Mouse (Mus musculus): ENCODE results near the gene Actl6a. TPM values are rescaled to one million over a fixed set of nuclear protein-coding genes. Genes with fewer than 3 reads are reported as not detected.

The Actl6a gene
- total and polyA plus RNA-seq, 3 experiments = 17.5 to 122 (median 63.0) TPM

GRCm38 (mm10) chr3:32718271-32718670 is 12.2 kb downstream of the Actl6a start:
- TF ChIP-seq CTCF (IDR thresholded peaks at IDR 0.05; ENCODE audit: low read depth, low read length) = no peak
- TF ChIP-seq TAL1 (conservative IDR thresholded peaks at IDR 0.05; ENCODE audit: low read depth, low read length) = no peak
- ATAC-seq (ENCODE audit: extremely low read depth, insufficient number of reproducible peaks, low FRiP score, poor library complexity, severe bottlenecking) (no peak), DNase-seq (ENCODE audit: low spot score) (no peak)
- Histone ChIP-seq H3K4me3 (ENCODE audit: low read depth, low read length) (no peak overlapping the region), H3K9me3 (replicated peaks) (no peaks in the 10 kb centered on the region), H3K4me1 (ENCODE audit: insufficient read depth, low read depth, low read length) (peaks cover 1% of the 10 kb centered on the region; the same call in 1 of the 2 replicates), H3K36me3 (replicated peaks) (peaks cover 93% of the 10 kb centered on the region), H3K27me3 (ENCODE audit: insufficient read depth, low read length) (no peaks in the 10 kb centered on the region)

GRCm38 (mm10) chr3:32724191-32724590 is 18.1 kb downstream of the Actl6a start:
- Histone ChIP-seq H3K9me3 (replicated peaks) (no peaks in the 10 kb centered on the region), H3K4me1 (ENCODE audit: insufficient read depth, low read depth, low read length) (no peaks in the 10 kb centered on the region), H3K4me3 (ENCODE audit: low read depth, low read length) (no peak overlapping the region), H3K27me3 (ENCODE audit: insufficient read depth, low read length) (no peaks in the 10 kb centered on the region), H3K36me3 (replicated peaks) (peaks cover 94% of the 10 kb centered on the region)
- no peak for DNase-seq (ENCODE audit: low spot score)
- TF ChIP-seq TAL1 (conservative IDR thresholded peaks at IDR 0.05; ENCODE audit: low read depth, low read length) (no peak), CTCF (IDR thresholded peaks at IDR 0.05; ENCODE audit: low read depth, low read length) (no peak), GATA2 (IDR thresholded peaks at IDR 0.05; ENCODE audit: borderline replicate concordance, low read depth, low read length) (no peak), POLR2AphosphoS5 (IDR thresholded peaks at IDR 0.05; ENCODE audit: insufficient replicate concordance, low read depth, low read length) (no peak), GATA1 (IDR thresholded peaks at IDR 0.05; ENCODE audit: borderline replicate concordance, low read length) (no peak)
- no peak for ATAC-seq (ENCODE audit: extremely low read depth, insufficient number of reproducible peaks, low FRiP score, poor library complexity, severe bottlenecking)

- ATAC-seq (ENCODE audit: extremely low read depth, insufficient number of reproducible peaks, low FRiP score, poor library complexity, severe bottlenecking) (no peak), DNase-seq (ENCODE audit: low spot score) (no peak)
- H3K36me3 ChIP-seq (replicated peaks) = peaks cover 93% of the 10 kb centered on the region
- H3K9me3 ChIP-seq (replicated peaks) = no peaks in the 10 kb centered on the region
- no peaks in the 10 kb centered on the region for H3K27me3 ChIP-seq (ENCODE audit: insufficient read depth, low read length)
- TF ChIP-seq GATA1 (IDR thresholded peaks at IDR 0.05; ENCODE audit: borderline replicate concordance, low read length) (no peak), POLR2AphosphoS5 (IDR thresholded peaks at IDR 0.05; ENCODE audit: insufficient replicate concordance, low read depth, low read length) (no peak), TAL1 (conservative IDR thresholded peaks at IDR 0.05; ENCODE audit: low read depth, low read length) (no peak), CTCF (IDR thresholded peaks at IDR 0.05; ENCODE audit: low read depth, low read length) (no peak), GATA2 (IDR thresholded peaks at IDR 0.05; ENCODE audit: borderline replicate concordance, low read depth, low read length) (no peak)
- H3K4me3 ChIP-seq (ENCODE audit: low read depth, low read length) = no peak overlapping the region
- 0 out of 2 replicates have a peak, but pooled peaks cover 3% of the 10 kb centered on the region for H3K4me1 ChIP-seq (ENCODE audit: insufficient read depth, low read depth, low read length)
Measured at GRCm38 (mm10) chr3:32725951-32726350, 19.9 kb downstream of the Actl6a start.

- H3K36me3 ChIP-seq (replicated peaks) = peaks cover 93% of the 10 kb centered on the region
- ATAC-seq (ENCODE audit: extremely low read depth, insufficient number of reproducible peaks, low FRiP score, poor library complexity, severe bottlenecking) = no peak; the same call in 1 of the 2 replicates
Measured at GRCm38 (mm10) chr3:32727861-32728260, 21.8 kb downstream of the Actl6a start.

GRCm38 (mm10) chr3:32736244-32737171 is 30.4 kb downstream of the Actl6a start, which contains the start of gene Ndufb5:
Gene Ndufb5, plus strand, starts transcription at chr3:32736990.
- DNase-seq (ENCODE audit: low spot score) (peak; percentile 86), ATAC-seq (ENCODE audit: extremely low read depth, insufficient number of reproducible peaks, low FRiP score, poor library complexity, severe bottlenecking) (peak; percentile 92)
- Histone ChIP-seq H3K4me3 (ENCODE audit: low read depth, low read length) (peak within 1 kb of the TSS; percentile 95), H3K4me1 (ENCODE audit: insufficient read depth, low read depth, low read length) (peaks cover 34% of the 10 kb centered on the region), H3K9me3 (replicated peaks) (no peaks in the 10 kb centered on the region), H3K36me3 (replicated peaks) (peaks cover 63% of the 10 kb centered on the region), H3K27me3 (ENCODE audit: insufficient read depth, low read length) (no peaks in the 10 kb centered on the region)
- TF ChIP-seq CTCF (IDR thresholded peaks at IDR 0.05; ENCODE audit: low read depth, low read length) (no peak), GATA1 (IDR thresholded peaks at IDR 0.05; ENCODE audit: borderline replicate concordance, low read length) (no peak), POLR2AphosphoS5 (IDR thresholded peaks at IDR 0.05; ENCODE audit: insufficient replicate concordance, low read depth, low read length) (no peak), TAL1 (conservative IDR thresholded peaks at IDR 0.05; ENCODE audit: low read depth, low read length) (no peak), GATA2 (IDR thresholded peaks at IDR 0.05; ENCODE audit: borderline replicate concordance, low read depth, low read length) (no peak)

More at GRCm38 (mm10) chr3:32727861-32728260, 21.8 kb downstream of the Actl6a start:
- H3K4me1 ChIP-seq (ENCODE audit: insufficient read depth, low read depth, low read length) = 0 out of 2 replicates have a peak, but pooled peaks cover 3% of the 10 kb centered on the region
- no peak overlapping the region for H3K4me3 ChIP-seq (ENCODE audit: low read depth, low read length)
- no peak for DNase-seq (ENCODE audit: low spot score)
- no peaks in the 10 kb centered on the region for H3K27me3 ChIP-seq (ENCODE audit: insufficient read depth, low read length)
- no peaks in the 10 kb centered on the region for H3K9me3 ChIP-seq (replicated peaks)
- TF ChIP-seq GATA1 (IDR thresholded peaks at IDR 0.05; ENCODE audit: borderline replicate concordance, low read length) (no peak), POLR2AphosphoS5 (IDR thresholded peaks at IDR 0.05; ENCODE audit: insufficient replicate concordance, low read depth, low read length) (no peak), GATA2 (IDR thresholded peaks at IDR 0.05; ENCODE audit: borderline replicate concordance, low read depth, low read length) (no peak), TAL1 (conservative IDR thresholded peaks at IDR 0.05; ENCODE audit: low read depth, low read length) (no peak), CTCF (IDR thresholded peaks at IDR 0.05; ENCODE audit: low read depth, low read length) (no peak)

- peak; percentile 23 for DNase-seq (ENCODE audit: low spot score)
- no peaks in the 10 kb centered on the region for H3K27me3 ChIP-seq (ENCODE audit: insufficient read depth, low read length)
- H3K4me3 ChIP-seq (ENCODE audit: low read depth, low read length) = peak within 1 kb of the TSS; percentile 95
- H3K9me3 ChIP-seq (replicated peaks) = no peaks in the 10 kb centered on the region
- no peak for ATAC-seq (ENCODE audit: extremely low read depth, insufficient number of reproducible peaks, low FRiP score, poor library complexity, severe bottlenecking)
- no peak for TF ChIP-seq GATA1 (IDR thresholded peaks at IDR 0.05; ENCODE audit: borderline replicate concordance, low read length)
- TF ChIP-seq GATA2 (IDR thresholded peaks at IDR 0.05; ENCODE audit: borderline replicate concordance, low read depth, low read length) = no peak
- TF ChIP-seq CTCF (IDR thresholded peaks at IDR 0.05; ENCODE audit: low read depth, low read length) = no peak
- TF ChIP-seq POLR2AphosphoS5 (IDR thresholded peaks at IDR 0.05; ENCODE audit: insufficient replicate concordance, low read depth, low read length) = no peak
- no peak for TF ChIP-seq TAL1 (conservative IDR thresholded peaks at IDR 0.05; ENCODE audit: low read depth, low read length)
- peaks cover 63% of the 10 kb centered on the region for H3K36me3 ChIP-seq (replicated peaks)
- peaks cover 35% of the 10 kb centered on the region for H3K4me1 ChIP-seq (ENCODE audit: insufficient read depth, low read depth, low read length)
Measured at GRCm38 (mm10) chr3:32737172-32737655, 31.1 kb downstream of the Actl6a start, which contains the start of gene Mrpl47. Gene Mrpl47, minus strand, starts transcription at chr3:32737605.
